Mouse (Mus musculus): ENCODE data around the gene Sema6c. TPM values are rescaled to one million over a fixed set of nuclear protein-coding genes. Genes with fewer than 3 reads are reported as not detected.
"Not testable (repeated sequence)": the region's sequence is repeated elsewhere in the genome, so short reads cannot be mapped to it uniquely, and the experiment has no call there.

Gene Sema6c
- total RNA-seq, 1 experiment from 2014 or later = 0.64 TPM

GRCm38 (mm10) chr3:95178948-95179347 is 18.7 kb downstream of the Sema6c start:
- no peak for ATAC-seq (replicated peaks; ENCODE audit: low read depth, poor library complexity, severe bottlenecking)

- ATAC-seq (replicated peaks; ENCODE audit: low read depth, poor library complexity, severe bottlenecking) = no peak
These were observed 19.6 kb downstream of the Sema6c start for GRCm38 (mm10) chr3:95179890-95180289.

GRCm38 (mm10) chr3:95181841-95182240 is 21.6 kb downstream of the Sema6c start:
- ATAC-seq (replicated peaks; ENCODE audit: low read depth, poor library complexity, severe bottlenecking) = no peak

- no peak for ATAC-seq (replicated peaks; ENCODE audit: low read depth, poor library complexity, severe bottlenecking)
These were observed 24.7 kb downstream of the Sema6c start for GRCm38 (mm10) chr3:95184796-95185577.

- ATAC-seq (replicated peaks; ENCODE audit: low read depth, poor library complexity, severe bottlenecking) = no peak
These were observed 25.8 kb downstream of the Sema6c start for GRCm38 (mm10) chr3:95186100-95186499.

GRCm38 (mm10) chr3:95186888-95187287 is 26.6 kb downstream of the Sema6c start:
- no peak for ATAC-seq (replicated peaks; ENCODE audit: low read depth, poor library complexity, severe bottlenecking)

- ATAC-seq (replicated peaks; ENCODE audit: low read depth, poor library complexity, severe bottlenecking) = no peak
These were observed 34.5 kb downstream of the Sema6c start for GRCm38 (mm10) chr3:95194721-95195135.

- no peak for ATAC-seq (replicated peaks; ENCODE audit: low read depth, poor library complexity, severe bottlenecking)
These were observed 35.5 kb downstream of the Sema6c start for GRCm38 (mm10) chr3:95195772-95196171.

- ATAC-seq (replicated peaks; ENCODE audit: low read depth, poor library complexity, severe bottlenecking) = no peak
These were observed 38.8 kb downstream of the Sema6c start for GRCm38 (mm10) chr3:95199101-95199500.

- ATAC-seq (replicated peaks; ENCODE audit: low read depth, poor library complexity, severe bottlenecking) = no peak
These were observed 39.9 kb downstream of the Sema6c start for GRCm38 (mm10) chr3:95200132-95200531.

- ATAC-seq (replicated peaks; ENCODE audit: low read depth, poor library complexity, severe bottlenecking) = no peak
These were observed 40.3 kb downstream of the Sema6c start for GRCm38 (mm10) chr3:95200562-95200961.

- ATAC-seq (replicated peaks; ENCODE audit: low read depth, poor library complexity, severe bottlenecking) = no peak
These were observed 43.6 kb downstream of the Sema6c start for GRCm38 (mm10) chr3:95203880-95204279.

- ATAC-seq (replicated peaks; ENCODE audit: low read depth, poor library complexity, severe bottlenecking) = no peak
These were observed 48.0 kb downstream of the Sema6c start for GRCm38 (mm10) chr3:95208286-95208685.

GRCm38 (mm10) chr3:95210585-95210984 is 50.3 kb downstream of the Sema6c start:
- ATAC-seq (replicated peaks; ENCODE audit: low read depth, poor library complexity, severe bottlenecking) = no peak

GRCm38 (mm10) chr3:95212889-95213608 is 52.8 kb downstream of the Sema6c start:
- ATAC-seq (replicated peaks; ENCODE audit: low read depth, poor library complexity, severe bottlenecking) = not testable (repeated sequence)

GRCm38 (mm10) chr3:95213609-95213975 is 53.3 kb downstream of the Sema6c start:
- no peak for ATAC-seq (replicated peaks; ENCODE audit: low read depth, poor library complexity, severe bottlenecking)

- no peak for ATAC-seq (replicated peaks; ENCODE audit: low read depth, poor library complexity, severe bottlenecking)
These were observed 56.5 kb downstream of the Sema6c start for GRCm38 (mm10) chr3:95216655-95217254.

- ATAC-seq (replicated peaks; ENCODE audit: low read depth, poor library complexity, severe bottlenecking) = peak; percentile 87
These were observed 57.2 kb downstream of the Sema6c start, which contains the start of gene Gabpb2 for GRCm38 (mm10) chr3:95217255-95218134. Gene Gabpb2, minus strand, starts transcription at chr3:95217916.

- ATAC-seq (replicated peaks; ENCODE audit: low read depth, poor library complexity, severe bottlenecking) = 0 out of 2 replicates have a peak, but pooled peaks have one; percentile 7
These were observed 58.3 kb downstream of the Sema6c start for GRCm38 (mm10) chr3:95218466-95219137.

Data from common myeloid progenitor, adult 5-6 weeks (primary cell).